Mouse (Mus musculus) bone marrow macrophage, adult 2 months (primary cell): ENCODE data around the gene Sf3b5.

ENCODE experiments used
- CTCF ChIP-seq: IDR thresholded peaks from 2 replicates; pipeline ENCODE4 v1.5.1; 2012; ENCODE audit warnings: low read depth, mild to moderate bottlenecking, low read length, moderate library complexity
- POLR2A ChIP-seq: IDR thresholded peaks from 2 replicates; pipeline ENCODE4 v1.6.1; 2012; ENCODE audit warnings: mild to moderate bottlenecking, low read depth, low read length, borderline replicate concordance

GRCm38 (mm10) chr10:13022103-13022502, 17.0 kb downstream of the Sf3b5 start:
- TF ChIP-seq CTCF (no peak), POLR2A (no peak)
